Mouse (Mus musculus): ENCODE results near the gene Mettl27.

- TF ChIP-seq CTCF (IDR thresholded peaks at IDR 0.05; ENCODE audit: borderline replicate concordance, control insufficient read depth, extremely low read depth, insufficient read depth, low read length, poor library complexity) (no peak), POLR2A (IDR thresholded peaks at IDR 0.05; ENCODE audit: control insufficient read depth, extremely low read depth, insufficient read depth, low read length, poor library complexity) (no peak)
Observed at GRCm38 (mm10) chr5:134947420-134948084, 15.4 kb downstream of the Mettl27 start.
